Mouse (Mus musculus) intestine, embryonic 16.5 days (tissue): Measurements from ENCODE around the gene Coro1b. TPM values are rescaled to one million over a fixed set of nuclear protein-coding genes. Genes with fewer than 3 reads are reported as not detected.

Experiments used
- ATAC-seq: fragments of 200-750 bp; cut with Nextera tagmentation; 2 replicates; pipeline ENCODE4 v1.8.0; 2017; ENCODE audit warnings: moderate TSS enrichment, moderate library complexity
- H3K27ac ChIP-seq: fragments of 300-500 bp; sonication (generic); 2 replicates; pipeline ENCODE4 v1.5.1; 2014; ENCODE audit warnings: mild to moderate bottlenecking, low read length
- H3K27me3 ChIP-seq: fragments of 300-500 bp; sonication (generic); replicated peaks from 2 replicates; pipeline ENCODE4 v1.6.1; 2014; ENCODE audit warnings: low read length, control low read depth, mixed read lengths; ENCODE audit not compliant: control insufficient read depth, insufficient read depth
- H3K36me3 ChIP-seq: fragments of 300-500 bp; sonication (generic); 2 replicates; pipeline ENCODE4 v1.6.1; 2014; ENCODE audit warnings: low read length, control low read depth; ENCODE audit not compliant: control insufficient read depth, insufficient read depth
- H3K4me1 ChIP-seq: fragments of 300-500 bp; sonication (generic); 2 replicates; pipeline ENCODE4 v1.6.1; 2014; ENCODE audit warnings: low read length, control low read depth, mixed read lengths; ENCODE audit not compliant: control insufficient read depth, insufficient read depth
- H3K4me2 ChIP-seq: fragments of 300-500 bp; sonication (generic); 2 replicates; pipeline ENCODE4 v1.6.1; 2014; ENCODE audit warnings: low read depth, low read length, control low read depth
- H3K4me3 ChIP-seq: fragments of 300-500 bp; sonication (generic); 2 replicates; pipeline ENCODE4 v1.5.1; 2014; ENCODE audit warnings: mild to moderate bottlenecking, low read length
- H3K9ac ChIP-seq: fragments of 300-500 bp; sonication (generic); 2 replicates; pipeline ENCODE4 v1.6.1; 2014; ENCODE audit warnings: low read depth, low read length
- H3K9me3 ChIP-seq: fragments of 300-500 bp; sonication (generic); 2 replicates; pipeline ENCODE4 v1.6.1; 2016; ENCODE audit warnings: low read length, control low read depth; ENCODE audit not compliant: control insufficient read depth
- WGBS: fragments of 180-500 bp; shearing (Covaris S2); extraction: QIAGEN DNeasy Blood & Tissue Kit; methylation state at CpG from one replicate; pipeline ENCODE4 v1.1.7; 2014; 5-methylcytosine and 5-hydroxymethylcytosine counted together
- polyA plus RNA-seq: library from polyadenylated mRNA; unstranded; fragments of >200 nt; fragmentation: Nextera tagmentation; extraction: Ambion mirVana; gene quantifications from 2 replicates; pipeline ENCODE4 v1.2.1, GENCODE M21; 2015

Coro1b gene
- polyA plus RNA-seq, 1 experiment from 2014 or later: 264 TPM

DNA sequence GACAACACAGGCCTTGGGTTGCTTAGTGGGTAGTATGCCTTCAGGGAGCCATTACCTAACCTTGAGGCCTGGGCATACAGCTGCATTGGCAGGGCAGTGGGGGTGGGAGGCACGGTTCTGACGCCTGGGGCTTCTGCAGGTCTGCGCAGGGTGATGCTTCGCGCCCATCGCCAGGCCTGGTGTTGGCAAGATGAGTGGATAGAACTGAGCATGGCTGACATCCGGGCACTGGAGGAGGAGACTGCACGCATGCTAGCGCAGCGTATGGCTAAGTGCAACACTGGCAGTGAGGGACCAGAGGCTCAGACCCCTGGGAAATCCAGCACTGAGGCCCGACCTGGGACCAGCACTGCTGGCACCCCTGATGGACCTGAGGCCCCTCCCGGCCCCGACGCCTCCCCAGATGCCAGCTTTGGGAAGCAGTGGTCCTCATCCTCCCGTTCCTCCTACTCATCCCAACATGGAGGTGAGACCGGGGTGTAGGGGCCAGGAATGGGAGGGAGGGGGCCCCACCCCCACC lies 43.7 kb upstream of the Coro1b start:
- Histone ChIP-seq H3K36me3 (no peaks in the 10 kb centered on the region), H3K27me3 (0 out of 2 replicates have a peak, but pooled peaks cover 4% of the 10 kb centered on the region), H3K4me2 (no peak overlapping the region), H3K27ac (no peak overlapping the region), H3K9me3 (no peaks in the 10 kb centered on the region), H3K4me3 (no peak overlapping the region), H3K4me1 (peaks cover 13% of the 10 kb centered on the region), H3K9ac (no peak overlapping the region)
- ATAC-seq: no peak
- 93% methylated on average over 16 of the region's 16 CpGs for WGBS

DNA sequence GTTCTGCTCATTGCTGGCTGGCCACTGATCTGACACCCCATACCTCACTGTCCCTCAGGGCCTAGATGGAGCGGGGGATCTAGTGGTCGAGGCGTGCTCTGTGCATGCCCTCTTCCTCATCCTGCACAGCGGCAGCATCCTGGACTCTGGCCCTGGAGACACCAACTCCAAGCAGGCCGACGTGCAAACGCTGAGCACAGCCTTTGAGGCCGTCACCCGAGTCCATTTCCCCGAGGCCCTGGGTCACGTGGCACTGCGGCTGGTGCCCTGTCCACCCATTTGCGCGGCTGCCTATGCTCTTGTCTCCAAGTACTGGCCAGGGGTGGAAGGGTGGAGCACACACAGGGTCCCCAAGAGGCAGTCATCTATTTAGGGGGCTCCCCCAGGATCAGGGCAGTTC lies 41.8 kb upstream of the Coro1b start:
- no peak for ATAC-seq
- H3K36me3 ChIP-seq: no peaks in the 10 kb centered on the region
- H3K27me3 ChIP-seq: no peaks in the 10 kb centered on the region
- no peaks in the 10 kb centered on the region for H3K4me1 ChIP-seq
- 90% methylated on average over 14 of the region's 14 CpGs for WGBS
- no peak overlapping the region for H3K27ac ChIP-seq
- no peaks in the 10 kb centered on the region for H3K9me3 ChIP-seq
- H3K9ac ChIP-seq: no peak overlapping the region
- H3K4me2 ChIP-seq: no peak overlapping the region
- H3K4me3 ChIP-seq: no peak overlapping the region

DNA sequence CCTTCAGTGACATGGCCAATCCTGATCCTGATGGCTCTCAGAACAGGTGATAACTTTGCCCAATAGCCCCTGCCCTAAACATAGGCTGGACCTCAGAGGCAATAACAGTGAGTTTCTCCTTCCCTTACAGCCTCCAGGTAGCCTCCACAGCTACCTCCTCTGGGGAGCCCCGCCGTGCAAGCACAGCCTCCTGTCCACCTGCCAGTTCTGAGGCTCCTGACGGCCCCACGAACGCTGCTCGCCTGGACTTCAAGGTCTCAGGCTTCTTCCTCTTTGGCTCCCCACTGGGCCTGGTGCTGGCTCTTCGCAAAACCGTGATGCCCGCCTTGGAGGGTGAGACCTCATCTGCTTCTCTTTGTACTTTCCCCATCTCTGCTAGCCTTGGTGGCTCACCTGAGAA lies 39.9 kb upstream of the Coro1b start:
- no peaks in the 10 kb centered on the region for H3K27me3 ChIP-seq
- H3K9me3 ChIP-seq: no peaks in the 10 kb centered on the region
- WGBS: 85% methylated on average over 9 of the region's 9 CpGs
- ATAC-seq: no peak
- H3K9ac ChIP-seq: no peak overlapping the region
- peaks cover 10% of the 10 kb centered on the region for H3K4me1 ChIP-seq
- no peak overlapping the region for H3K27ac ChIP-seq
- H3K4me3 ChIP-seq: no peak overlapping the region
- H3K4me2 ChIP-seq: no peak overlapping the region
- H3K36me3 ChIP-seq: no peaks in the 10 kb centered on the region

DNA sequence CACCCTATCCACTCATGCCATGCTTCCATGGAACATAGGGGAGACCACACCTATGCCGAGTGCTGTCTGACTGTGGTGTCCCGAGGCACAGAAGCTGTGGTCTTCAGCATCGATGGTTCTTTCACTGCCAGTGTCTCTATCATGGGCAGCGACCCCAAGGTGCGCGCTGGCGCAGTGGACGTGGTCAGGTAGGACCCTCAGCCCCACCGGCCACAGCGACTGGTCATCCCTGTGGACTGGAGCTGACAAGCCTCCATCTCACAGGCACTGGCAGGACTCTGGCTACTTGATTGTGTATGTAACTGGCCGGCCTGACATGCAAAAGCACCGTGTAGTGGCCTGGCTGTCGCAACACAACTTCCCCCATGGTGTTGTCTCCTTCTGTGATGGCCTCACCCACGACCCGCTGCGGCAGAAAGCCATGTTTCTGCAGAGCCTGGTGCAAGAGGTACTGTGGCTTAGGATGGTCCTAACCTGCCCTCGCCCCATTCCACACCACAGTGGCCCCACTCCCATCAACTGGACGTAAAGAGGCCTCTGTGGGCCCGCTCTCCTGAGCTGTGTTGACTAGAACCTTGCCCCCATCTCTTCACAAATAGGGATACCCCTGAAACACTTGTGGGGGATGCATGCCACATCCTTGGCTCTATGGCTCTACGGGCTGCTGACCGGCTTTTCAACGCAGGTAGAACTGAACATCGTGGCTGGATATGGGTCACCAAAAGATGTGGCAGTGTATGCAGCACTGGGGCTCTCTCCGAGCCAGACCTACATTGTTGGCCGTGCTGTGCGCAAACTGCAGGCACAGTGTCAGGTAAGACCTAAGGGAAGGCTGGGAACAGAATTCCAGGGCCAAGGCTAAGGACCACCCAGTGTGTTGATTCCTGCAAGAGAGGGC lies 36.1 kb upstream of the Coro1b start:
- no peaks in the 10 kb centered on the region for H3K9me3 ChIP-seq
- H3K4me3 ChIP-seq: no peak overlapping the region
- no peaks in the 10 kb centered on the region for H3K27me3 ChIP-seq
- H3K4me1 ChIP-seq: peaks cover 23% of the 10 kb centered on the region
- 96% methylated on average over 26 of the region's 26 CpGs for WGBS
- no peak for ATAC-seq
- H3K36me3 ChIP-seq: peaks cover 20% of the 10 kb centered on the region
- no peak overlapping the region for H3K4me2 ChIP-seq
- peak overlapping the region; percentile 95 for H3K27ac ChIP-seq
- no peak overlapping the region for H3K9ac ChIP-seq

DNA sequence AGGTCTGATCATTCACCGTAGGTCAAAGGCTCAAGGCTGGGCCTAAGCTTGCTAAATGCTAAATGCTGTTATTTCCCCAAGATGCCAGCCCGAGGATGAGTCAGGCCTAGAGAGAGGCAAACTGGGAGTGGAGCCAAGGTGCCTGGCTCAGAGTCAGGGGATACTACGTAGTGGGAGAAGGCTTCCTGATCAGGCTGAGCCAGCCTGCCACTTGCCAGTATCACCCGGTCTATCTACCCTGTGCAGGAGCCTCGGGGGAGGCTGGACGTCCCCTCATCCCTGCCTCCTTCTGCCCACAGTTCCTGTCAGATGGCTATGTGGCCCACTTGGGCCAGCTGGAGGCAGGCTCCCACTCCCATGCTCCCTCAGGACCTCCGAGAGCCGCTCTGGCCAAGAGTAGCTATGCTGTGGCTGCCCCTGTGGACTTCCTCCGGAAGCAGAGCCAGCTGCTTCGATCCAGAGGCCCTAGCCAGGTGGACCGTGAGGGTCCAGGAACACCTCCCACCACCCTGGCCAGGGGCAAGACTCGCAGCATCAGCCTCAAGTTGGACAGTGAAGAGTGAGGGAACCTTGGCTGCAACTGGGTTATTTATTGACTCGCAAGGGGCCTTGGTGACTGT lies 35.1 kb upstream of the Coro1b start:
- H3K4me1 ChIP-seq: peaks cover 23% of the 10 kb centered on the region

DNA sequence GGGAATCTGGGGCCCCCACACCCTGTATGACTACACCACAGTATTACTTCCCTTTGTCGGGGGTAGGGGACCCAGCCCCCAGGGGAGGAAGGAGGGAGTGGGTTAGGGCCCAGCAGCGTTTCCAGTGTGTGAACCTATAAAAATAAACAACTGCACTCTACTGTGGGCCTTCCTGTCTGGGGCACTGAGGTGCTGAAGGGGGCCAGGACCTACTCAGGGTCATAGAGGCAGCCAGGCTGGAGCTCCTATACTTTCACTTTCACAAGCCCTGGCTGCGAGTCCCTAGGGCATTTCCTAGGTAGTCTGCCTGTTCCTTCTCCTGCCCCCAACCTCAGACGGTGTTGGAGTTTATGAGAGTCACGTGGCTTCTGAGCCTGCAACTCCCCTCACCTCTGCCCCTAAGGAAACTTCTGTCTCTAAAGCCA lies 34.6 kb upstream of the Coro1b start:
- WGBS: 18% methylated on average over 5 of the region's 5 CpGs

More for the DNA sequence above, 35.1 kb upstream of the Coro1b start:
- Histone ChIP-seq H3K4me3 (peak overlapping the region; percentile 15), H3K9ac (peak overlapping the region; percentile 59), H3K9me3 (no peaks in the 10 kb centered on the region), H3K36me3 (peaks cover 20% of the 10 kb centered on the region), H3K27ac (peak overlapping the region; percentile 95), H3K4me2 (peak overlapping the region; percentile 33), H3K27me3 (no peaks in the 10 kb centered on the region)
- 48% methylated on average over 13 of the region's 13 CpGs for WGBS
- peak; percentile 41 for ATAC-seq

DNA sequence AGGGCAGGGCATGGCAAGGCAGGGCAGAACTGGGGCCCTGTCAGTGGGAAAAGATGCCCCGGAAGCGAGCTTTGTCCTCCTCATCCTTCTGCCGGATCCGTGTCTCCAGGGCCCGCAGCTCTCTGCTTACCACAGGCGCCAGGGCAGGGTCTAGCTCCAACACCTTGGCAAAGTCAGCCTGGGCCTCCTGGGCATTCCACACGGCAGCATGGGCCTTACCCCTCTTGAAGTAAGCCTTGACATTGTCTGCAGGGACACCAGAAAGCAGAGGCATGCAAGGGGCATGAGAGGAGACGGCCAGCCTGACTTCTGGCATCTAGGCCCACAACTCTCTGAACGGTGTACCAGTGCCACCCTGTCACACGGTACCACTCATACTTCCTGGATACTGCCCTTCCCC lies 33.9 kb upstream of the Coro1b start:
- H3K27ac ChIP-seq: peak overlapping the region; percentile 95
- H3K4me1 ChIP-seq: peaks cover 23% of the 10 kb centered on the region
- H3K4me3 ChIP-seq: no peak overlapping the region
- H3K27me3 ChIP-seq: no peaks in the 10 kb centered on the region
- 82% methylated on average over 10 of the region's 10 CpGs for WGBS
- H3K36me3 ChIP-seq: peaks cover 20% of the 10 kb centered on the region
- no peaks in the 10 kb centered on the region for H3K9me3 ChIP-seq
- peak overlapping the region; percentile 59 for H3K9ac ChIP-seq
- peak; percentile 2; the same call in 1 of the 2 replicates for ATAC-seq
- peak overlapping the region; percentile 33 for H3K4me2 ChIP-seq

More for the DNA sequence above, 34.6 kb upstream of the Coro1b start:
- H3K4me3 ChIP-seq: peak overlapping the region; percentile 15
- ATAC-seq: peak; percentile 93
- H3K36me3 ChIP-seq: peaks cover 20% of the 10 kb centered on the region
- H3K4me1 ChIP-seq: peaks cover 23% of the 10 kb centered on the region
- H3K9me3 ChIP-seq: no peaks in the 10 kb centered on the region
- H3K27ac ChIP-seq: peak overlapping the region; percentile 95
- H3K4me2 ChIP-seq: peak overlapping the region; percentile 33
- no peaks in the 10 kb centered on the region for H3K27me3 ChIP-seq
- H3K9ac ChIP-seq: peak overlapping the region; percentile 59

DNA sequence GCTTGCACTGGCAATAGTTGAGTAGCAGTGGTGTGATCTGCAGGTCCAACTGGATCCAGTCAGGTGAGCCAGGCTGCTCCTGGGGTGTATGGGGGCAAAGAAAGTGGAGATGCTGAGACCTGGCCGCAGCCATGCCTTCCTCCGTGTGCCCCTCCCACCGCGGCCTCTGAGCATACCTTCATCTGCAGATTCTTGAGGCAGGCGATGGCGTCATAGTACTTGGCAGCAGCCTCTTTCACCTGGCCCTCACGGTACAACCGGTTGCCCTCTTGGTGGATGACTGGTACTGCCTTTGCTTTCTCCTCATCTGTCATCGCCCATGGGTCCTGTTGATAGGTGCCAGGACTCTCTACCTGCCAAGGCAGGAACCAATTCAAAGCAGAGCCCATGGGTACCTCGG lies 33.3 kb upstream of the Coro1b start:
- H3K9ac ChIP-seq: no peak overlapping the region
- no peaks in the 10 kb centered on the region for H3K9me3 ChIP-seq
- H3K4me3 ChIP-seq: no peak overlapping the region
- ATAC-seq: no peak
- H3K4me1 ChIP-seq: peaks cover 23% of the 10 kb centered on the region
- 95% methylated on average over 10 of the region's 10 CpGs for WGBS
- H3K27ac ChIP-seq: no peak overlapping the region
- H3K4me2 ChIP-seq: no peak overlapping the region
- peaks cover 21% of the 10 kb centered on the region for H3K36me3 ChIP-seq
- no peaks in the 10 kb centered on the region for H3K27me3 ChIP-seq

DNA sequence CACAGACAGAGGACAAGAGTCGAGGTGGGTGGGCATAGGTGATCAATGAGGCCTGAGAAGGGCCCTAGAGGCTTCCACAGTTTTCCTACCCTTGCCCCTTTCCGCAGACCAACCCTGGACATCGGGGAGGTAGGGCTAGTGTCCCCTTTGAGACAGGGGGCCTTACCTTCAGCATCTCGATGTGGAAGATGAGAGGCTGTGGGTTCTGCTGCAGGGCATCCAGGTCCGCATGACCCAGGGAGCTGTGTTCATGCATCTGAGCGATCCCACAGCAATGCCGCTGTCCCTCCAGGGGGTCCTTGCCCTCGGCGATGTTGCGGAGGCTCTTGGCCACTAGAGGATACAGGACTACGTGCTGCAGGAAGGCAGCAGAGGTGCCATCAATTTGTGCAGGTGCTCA lies 32.6 kb upstream of the Coro1b start:
- Histone ChIP-seq H3K4me3 (no peak overlapping the region), H3K27ac (no peak overlapping the region), H3K27me3 (no peaks in the 10 kb centered on the region), H3K9ac (no peak overlapping the region), H3K4me1 (peaks cover 29% of the 10 kb centered on the region), H3K9me3 (no peaks in the 10 kb centered on the region), H3K4me2 (no peak overlapping the region), H3K36me3 (peaks cover 21% of the 10 kb centered on the region)
- 87% methylated on average over 11 of the region's 11 CpGs for WGBS
- no peak for ATAC-seq
